Mouse (Mus musculus) urinary bladder, adult 2 months (tissue): Measurements from ENCODE around the gene Tex37. TPM values are rescaled to one million over a fixed set of nuclear protein-coding genes. Genes with fewer than 3 reads are reported as not detected.

Experiments
- DNase-seq: peaks from one replicate; pipeline ENCODE4 v3.0.0; 2022; ENCODE audit warnings: low spot score
- polyA plus RNA-seq: library from polyadenylated mRNA; depleted of rRNA; stranded (reverse); fragments of >200 nt; gene quantifications from 2 replicates; pipeline ENCODE4 v1.2.3, GENCODE M21; 2012; rRNA removed

Gene Tex37
- not detected in 2 replicates for polyA plus RNA-seq

DNA sequence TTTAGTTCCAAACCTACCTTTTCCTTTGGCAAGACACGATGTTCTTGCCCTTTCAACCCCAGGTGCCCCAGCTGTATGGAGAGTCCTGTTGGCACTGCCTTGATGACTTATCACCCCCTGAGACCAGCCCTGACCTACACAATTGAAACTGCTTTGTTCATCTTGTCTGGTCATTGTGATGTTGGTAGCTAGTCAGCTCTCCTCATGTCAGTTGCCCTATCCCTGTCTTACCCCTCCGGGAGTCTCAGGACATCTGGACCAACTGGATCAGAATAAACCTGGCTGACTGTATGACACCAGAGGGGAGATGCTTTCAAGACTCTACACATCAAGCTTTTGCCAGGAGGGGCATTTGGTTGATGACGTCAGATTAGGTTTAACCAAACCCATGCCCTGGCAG is at the start of gene Tex37:
Tex37 (minus strand) TSS at position 101 of the 400 bp plus-strand sequence.
- no peak for DNase-seq

- DNase-seq: no peak
These were observed 49.6 kb upstream of the Tex37 start for GRCm38 (mm10) chr6:70968291-70968690.

- no peak for DNase-seq
These were observed 48.7 kb upstream of the Tex37 start for GRCm38 (mm10) chr6:70967422-70967821.

DNA sequence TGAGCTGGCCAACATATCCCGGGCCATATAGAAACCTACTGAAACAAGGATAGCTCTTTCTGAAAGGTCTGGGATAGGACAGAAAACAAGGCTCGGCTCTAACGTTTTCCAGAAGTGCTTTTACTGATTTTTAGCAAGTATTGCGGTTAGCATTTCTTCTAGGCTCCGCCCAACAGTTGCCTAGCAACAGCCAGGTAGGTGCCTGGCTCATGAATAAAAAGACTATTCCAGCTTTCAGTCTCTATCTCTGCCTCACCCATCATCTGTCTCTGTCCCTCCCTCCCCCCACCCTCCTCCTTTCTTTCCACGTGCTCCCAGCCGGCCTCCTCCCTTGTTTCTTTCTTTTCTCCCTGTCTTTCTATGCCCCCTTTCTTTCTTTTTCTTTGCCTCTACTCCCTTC is 47.0 kb upstream of the Tex37 start:
- no peak for DNase-seq

DNA sequence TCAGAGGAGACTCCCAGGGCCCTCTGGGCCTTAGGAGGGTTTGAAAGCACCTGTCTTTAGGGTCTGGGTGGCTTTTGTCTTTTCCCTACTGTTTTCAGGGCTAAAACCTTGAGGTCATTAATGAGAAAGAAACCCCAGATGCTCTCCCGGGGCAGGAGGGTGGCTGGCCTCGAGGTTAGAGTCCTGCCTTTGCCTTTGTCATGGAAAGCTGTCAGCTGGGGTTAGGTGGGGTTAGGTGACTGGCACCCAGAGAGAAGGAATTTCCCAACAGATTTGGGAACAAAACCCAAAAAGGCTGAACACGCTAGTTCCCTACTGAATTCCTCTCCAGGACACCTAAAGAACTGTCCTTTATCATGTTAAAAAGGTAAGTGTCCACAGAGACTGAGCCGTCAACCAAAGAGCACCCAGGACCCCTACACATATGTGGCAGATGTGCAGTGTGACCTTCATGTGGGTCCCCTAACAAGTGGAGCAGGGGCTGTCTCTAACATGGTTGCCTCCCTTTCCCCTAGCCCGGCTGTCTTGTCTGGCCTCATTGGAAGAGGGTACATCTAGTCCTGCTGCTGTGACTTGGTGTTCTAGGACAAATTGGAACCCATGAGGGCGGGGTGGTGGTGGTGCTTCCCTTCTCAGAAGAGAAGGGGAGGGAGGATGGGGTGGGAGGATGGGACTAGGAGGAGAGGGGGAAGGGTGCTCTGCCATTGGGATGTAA is 45.5 kb upstream of the Tex37 start:
- no peak for DNase-seq

DNA sequence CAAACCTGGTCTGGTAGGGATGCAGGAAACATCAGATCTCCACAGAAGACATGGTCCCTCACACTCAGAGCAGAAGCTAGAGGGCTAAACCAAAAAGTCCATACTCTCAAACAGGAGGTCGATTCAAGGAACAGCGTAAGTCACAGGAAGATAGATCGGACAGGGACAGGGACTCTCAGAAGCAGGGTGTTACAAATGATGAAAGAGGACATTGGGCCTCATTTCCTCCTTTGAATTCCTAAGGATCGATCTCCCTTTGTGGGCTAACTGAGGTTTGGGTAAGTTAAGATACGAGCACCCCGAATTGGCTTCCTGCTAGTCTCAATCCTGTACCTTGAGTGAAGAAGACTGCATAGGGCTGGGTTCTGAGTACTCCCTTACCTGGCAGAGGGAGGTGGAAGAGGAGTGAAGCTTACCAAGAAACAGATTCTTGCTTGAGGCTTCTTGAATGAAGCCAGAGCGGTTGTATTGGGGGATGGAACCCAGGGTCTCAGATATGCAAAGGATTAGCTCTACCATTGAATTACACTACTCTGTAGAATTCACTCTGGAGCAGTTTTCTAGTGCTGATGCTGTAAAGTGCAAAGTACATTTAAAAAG is 38.7 kb upstream of the Tex37 start:
- DNase-seq: no peak

DNA sequence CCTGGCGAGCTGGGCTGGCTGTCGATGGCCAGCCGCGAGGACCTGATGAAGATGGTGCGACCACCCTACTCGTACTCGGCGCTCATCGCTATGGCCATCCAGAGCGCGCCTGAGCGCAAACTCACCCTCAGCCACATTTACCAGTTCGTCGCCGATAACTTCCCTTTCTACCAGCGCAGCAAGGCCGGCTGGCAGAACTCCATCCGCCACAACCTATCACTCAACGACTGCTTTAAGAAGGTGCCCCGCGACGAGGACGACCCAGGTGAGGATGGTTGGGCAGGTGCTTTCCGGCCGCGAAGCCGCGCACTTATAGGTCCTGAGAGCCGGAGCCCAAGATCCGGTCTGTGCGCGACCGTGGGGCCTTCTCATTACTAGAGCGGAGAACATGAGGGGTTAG is 38.2 kb upstream of the Tex37 start:
- DNase-seq: no peak

GRCm38 (mm10) chr6:70956285-70956912 is 37.7 kb upstream of the Tex37 start, which contains the start of gene Foxi3:
TSS of gene Foxi3 (plus strand) at chr6:70956531.
- DNase-seq: no peak

DNA sequence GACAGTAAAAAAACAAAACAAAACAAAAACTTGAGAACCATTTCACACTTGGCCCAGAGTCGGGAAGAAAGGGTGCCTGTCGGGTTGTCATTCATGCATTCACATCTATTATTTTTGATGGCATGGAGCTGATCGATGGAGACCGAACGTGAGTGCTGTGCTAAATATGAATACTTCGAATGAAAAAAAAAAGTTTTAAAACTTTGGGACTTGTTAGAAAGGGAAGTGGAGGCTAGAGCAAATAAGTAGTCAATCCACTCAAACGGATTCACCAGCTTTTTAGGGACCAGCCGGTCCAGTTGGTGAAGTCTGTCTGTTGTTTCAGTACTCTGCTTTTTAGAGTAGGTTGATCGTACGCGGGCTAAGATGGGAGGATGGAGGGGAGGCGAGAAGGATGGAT is 37.1 kb upstream of the Tex37 start:
- no peak for DNase-seq

DNA sequence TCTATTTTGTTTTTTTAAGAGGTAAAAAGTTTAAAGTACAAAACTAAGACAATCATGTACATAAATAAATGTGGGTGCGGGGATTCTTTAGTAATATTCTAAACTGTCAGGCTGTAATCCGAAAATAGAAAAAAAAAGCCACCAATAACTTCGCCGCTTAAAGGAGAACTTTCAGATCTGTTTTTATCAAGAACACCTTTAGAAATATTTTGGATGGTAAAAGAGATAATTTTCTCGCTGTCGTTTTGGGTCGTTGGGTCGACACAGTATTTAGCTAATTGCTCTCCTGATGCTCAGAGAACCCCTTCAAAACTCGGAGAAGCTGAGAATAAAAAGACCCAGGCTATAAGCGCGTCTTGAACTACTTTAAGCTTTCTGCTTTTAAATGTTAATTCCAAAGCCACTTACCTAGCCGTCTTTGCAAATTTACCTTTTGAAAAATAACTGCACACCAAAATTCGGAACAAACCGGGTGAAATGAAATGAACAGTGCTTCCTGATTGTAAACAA is 36.6 kb upstream of the Tex37 start:
- no peak for DNase-seq

DNA sequence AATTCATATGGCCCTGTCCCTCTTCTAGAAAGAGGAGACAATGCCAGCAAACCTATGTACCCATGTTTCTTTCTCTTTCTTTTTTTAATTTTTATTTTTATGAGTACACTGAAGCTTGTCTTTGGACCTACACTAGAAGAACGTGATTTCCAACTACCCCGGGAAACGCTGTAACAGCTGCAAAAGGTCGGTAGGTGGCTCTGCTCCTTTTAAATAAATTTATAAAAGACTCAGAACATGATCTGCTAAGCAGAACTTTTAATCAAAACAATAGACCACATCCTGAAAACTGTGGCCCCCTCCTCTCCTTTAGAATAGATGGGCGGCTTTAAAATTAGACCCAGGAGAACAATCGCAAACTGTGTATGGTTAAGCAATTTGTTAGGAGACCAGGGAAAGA is 35.3 kb upstream of the Tex37 start:
- no peak for DNase-seq

DNA sequence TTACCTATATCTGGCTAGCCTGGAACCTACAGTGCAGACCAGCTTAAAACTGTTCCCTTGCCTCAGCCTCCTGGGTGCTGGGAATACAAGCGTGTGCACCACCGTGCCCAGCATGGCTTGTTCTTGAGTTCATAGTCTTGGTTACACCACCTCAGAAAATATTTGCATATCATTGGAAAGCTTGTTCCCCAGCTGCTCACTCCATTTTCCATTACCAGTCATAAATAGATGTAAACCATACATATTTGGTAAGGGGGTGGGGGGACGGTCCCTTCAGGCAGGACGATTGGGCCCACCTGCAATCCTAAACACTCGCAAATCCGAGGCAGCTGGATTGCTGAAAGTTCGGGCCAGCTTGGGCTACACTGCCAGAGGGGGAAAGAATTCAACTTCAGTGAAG is 34.5 kb upstream of the Tex37 start:
- DNase-seq: no peak

DNA sequence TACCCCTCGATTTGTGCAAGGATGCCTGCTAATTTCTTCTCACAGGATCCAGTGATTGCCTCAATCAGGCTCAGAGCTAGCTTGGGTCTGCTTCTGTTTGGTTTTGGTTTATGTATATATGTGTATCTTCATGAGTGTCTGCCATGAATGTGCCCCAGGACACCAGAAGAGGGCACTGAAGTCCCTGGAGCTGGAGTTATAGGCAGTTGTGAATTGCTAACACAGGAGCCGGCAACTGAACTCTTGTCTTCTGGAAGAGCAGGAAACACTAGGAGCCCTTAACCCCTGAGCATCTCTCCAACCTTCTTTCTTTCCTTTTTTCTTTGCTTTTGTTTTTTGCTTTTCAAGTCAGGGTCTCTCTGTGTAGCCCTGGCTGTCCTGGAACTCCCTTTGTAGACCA is 13.1 kb upstream of the Tex37 start:
- no peak for DNase-seq

DNA sequence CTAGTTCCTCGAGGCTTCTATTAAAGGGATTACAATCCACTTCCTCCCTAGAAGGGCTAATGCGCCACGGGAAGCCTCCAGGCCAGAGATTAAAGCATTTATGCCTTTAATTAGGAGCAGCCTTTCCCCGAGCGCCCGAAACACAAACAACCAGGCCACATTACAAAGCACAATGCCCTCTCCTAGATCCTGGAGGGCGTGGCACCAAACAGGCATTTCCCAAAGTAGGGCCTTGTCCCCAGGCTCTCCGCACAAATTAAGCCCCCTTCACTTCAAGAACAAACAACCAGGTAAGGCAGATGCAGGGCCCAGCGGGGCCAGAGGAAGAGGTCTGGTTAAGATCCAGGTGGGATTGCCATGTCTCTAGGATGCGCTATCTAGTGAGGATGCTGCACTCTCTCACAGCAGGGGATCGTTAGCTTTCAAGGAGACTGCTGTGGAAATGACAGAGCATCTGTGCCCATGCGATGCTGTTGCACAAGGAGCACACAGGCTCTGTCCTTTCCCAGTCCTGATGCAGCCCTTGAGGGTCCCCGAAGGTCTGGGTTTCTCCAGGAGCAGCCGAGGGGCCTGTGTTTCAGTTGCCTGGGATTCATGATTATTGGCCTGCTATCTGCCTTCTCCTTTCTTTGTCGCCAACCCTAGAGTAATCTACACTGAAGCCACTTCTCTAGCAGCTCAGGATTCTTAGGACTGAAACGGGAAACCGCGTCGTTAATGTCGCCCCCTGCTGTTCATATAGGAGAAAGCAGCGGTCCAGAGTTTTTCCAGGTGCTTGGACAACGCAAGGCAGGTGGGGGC is 2.7 kb upstream of the Tex37 start:
- no peak for DNase-seq

- DNase-seq: no peak
These were observed 6.3 kb downstream of the Tex37 start for GRCm38 (mm10) chr6:70912396-70912765.

- no peak for DNase-seq
These were observed 6.9 kb downstream of the Tex37 start for GRCm38 (mm10) chr6:70911668-70912395.

- no peak for DNase-seq
These were observed 8.4 kb downstream of the Tex37 start for GRCm38 (mm10) chr6:70910285-70910684.

DNA sequence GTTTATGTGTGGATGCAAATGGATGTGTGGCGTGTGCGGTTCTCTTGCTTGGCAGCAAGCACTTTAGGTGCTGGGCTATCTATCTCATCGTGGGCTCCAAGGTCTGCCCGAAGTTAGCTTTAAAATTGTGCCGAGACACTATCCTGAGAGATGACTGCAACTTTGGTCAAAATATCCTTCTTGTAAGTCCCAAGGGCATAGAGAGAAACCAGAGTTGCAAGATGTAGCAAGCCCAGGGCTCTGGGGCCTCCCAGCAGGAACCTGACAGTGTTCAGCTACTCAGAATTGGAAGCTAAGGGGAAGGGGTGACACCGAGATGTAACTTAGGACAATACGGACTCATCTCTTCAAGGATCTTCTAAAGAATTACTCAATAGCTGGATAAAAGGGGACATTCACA is 9.2 kb downstream of the Tex37 start:
- DNase-seq: no peak

GRCm38 (mm10) chr6:70903689-70904088 is 15.0 kb downstream of the Tex37 start:
- DNase-seq: no peak

DNA sequence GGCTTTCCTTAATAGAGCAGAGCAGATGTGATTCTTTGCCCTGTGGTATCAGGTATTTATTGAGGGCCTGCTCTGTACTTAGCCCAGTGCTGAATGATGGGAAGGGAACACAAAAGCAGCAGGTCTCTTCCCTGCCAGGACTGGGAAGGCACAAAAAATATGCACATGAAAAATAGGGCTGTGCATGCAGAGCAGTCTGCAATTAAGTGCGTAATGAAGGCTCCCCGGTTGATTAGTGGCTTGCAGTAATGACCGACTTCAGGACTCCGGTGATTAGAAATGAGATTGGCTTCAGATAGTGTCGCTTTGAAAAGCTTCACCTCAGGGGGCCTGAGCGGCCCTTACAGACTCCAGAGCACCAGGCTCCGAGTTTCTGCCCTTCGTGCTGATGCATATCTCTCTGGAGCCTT is 19.1 kb downstream of the Tex37 start:
- DNase-seq: no peak

- no peak for DNase-seq
These were observed 20.6 kb downstream of the Tex37 start for GRCm38 (mm10) chr6:70898166-70898565.

DNA sequence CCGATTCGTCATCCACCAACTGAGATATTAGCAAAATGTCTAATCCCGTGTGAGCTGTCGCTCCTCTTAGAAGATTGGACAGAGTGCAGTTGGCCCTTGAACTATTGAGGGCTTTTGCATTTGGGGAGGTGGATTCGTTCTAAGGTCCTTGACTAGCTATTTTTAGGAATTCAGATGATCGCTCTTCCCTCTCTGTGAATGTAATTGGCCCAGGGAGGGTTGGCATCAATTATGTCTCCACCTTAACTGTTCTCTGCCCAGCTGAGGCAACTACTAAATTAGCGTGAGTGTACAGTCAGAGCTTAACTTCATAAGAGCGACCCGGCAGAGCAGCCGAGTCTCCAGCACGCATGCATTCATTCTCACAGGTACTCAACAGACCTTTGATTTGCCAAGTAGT is 30.7 kb downstream of the Tex37 start:
- DNase-seq: no peak
